Mouse (Mus musculus): ENCODE data around the gene Coro1b. TPM values are rescaled to one million over a fixed set of nuclear protein-coding genes. Genes with fewer than 3 reads are reported as not detected.
A peak's percentile ranks its signal among the peaks of the same experiment; 100 is the strongest.

Gene Coro1b
- polyA plus RNA-seq, 1 experiment = 240 TPM

DNA sequence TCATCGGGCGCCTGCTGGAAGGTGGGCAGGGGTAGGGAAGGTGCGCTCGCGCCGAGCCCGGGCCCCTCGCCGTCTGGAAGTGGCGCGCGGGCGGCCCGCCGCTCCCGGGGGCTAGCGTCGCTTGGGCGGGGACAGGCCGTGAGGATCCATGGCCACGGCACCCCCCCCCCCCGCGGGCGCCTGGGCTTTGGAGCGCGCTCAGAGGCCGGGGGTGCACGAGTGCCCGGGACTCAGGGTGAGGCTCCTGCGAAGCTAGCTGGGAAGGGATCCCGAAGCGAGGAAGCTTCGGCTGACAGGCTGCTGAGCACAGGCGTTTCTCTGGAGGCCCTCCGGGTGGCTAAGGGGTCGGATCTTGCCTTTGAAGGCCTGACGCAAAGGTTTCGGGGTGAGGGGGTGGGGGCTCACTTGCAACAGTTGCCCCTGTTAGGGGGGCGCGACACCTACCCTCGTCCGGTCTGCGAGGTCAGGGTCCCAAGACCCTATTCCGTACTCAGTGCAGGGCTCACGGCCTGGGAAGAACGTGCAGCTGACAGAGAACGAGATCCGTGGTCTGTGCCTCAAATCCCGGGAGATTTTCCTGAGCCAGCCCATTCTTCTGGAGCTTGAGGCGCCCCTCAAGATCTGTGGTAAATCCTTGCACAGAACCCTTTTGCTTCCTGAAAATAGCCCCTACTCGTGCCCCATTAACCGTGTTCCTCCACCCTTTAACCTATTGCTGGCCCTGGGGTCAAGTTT is 44.0 kb downstream of the Coro1b start:
- Histone ChIP-seq H3K4me3 (replicated peaks; ENCODE audit: insufficient read depth, low read depth, low read length) (peak overlapping the region; percentile 95), H3K27me3 (ENCODE audit: control insufficient read depth, insufficient read depth, low read length) (no peaks in the 10 kb centered on the region), H3K4me1 (ENCODE audit: control insufficient read depth, insufficient read depth, low read length) (peaks cover 38% of the 10 kb centered on the region), H3K27ac (ENCODE audit: insufficient read depth, low read length) (peak overlapping the region; percentile 49)
- DNase-seq = no peak
- under 1% methylated on average over 52 of the region's 52 CpGs for WGBS
- TF ChIP-seq CTCF (IDR thresholded peaks at IDR 0.05; ENCODE audit: borderline replicate concordance, insufficient read depth, low read depth, low read length) = no peak
- TF ChIP-seq POLR2A (IDR thresholded peaks at IDR 0.05; ENCODE audit: borderline replicate concordance, insufficient read depth, low read length) = no peak

GRCm38 (mm10) chr19:4193129-4193528 is 44.7 kb downstream of the Coro1b start:
- peak overlapping the region; percentile 95 for H3K4me3 ChIP-seq (replicated peaks; ENCODE audit: insufficient read depth, low read depth, low read length)
- H3K4me1 ChIP-seq (ENCODE audit: control insufficient read depth, insufficient read depth, low read length) = peaks cover 40% of the 10 kb centered on the region
- peak overlapping the region; percentile 49; the same call in 1 of the 2 replicates for H3K27ac ChIP-seq (ENCODE audit: insufficient read depth, low read length)
- no peak for DNase-seq
- no peak for TF ChIP-seq POLR2A (IDR thresholded peaks at IDR 0.05; ENCODE audit: borderline replicate concordance, insufficient read depth, low read length)
- no peak for TF ChIP-seq CTCF (IDR thresholded peaks at IDR 0.05; ENCODE audit: borderline replicate concordance, insufficient read depth, low read depth, low read length)
- H3K27me3 ChIP-seq (ENCODE audit: control insufficient read depth, insufficient read depth, low read length) = no peaks in the 10 kb centered on the region
- 8% methylated on average over 6 of the region's 6 CpGs for WGBS

DNA sequence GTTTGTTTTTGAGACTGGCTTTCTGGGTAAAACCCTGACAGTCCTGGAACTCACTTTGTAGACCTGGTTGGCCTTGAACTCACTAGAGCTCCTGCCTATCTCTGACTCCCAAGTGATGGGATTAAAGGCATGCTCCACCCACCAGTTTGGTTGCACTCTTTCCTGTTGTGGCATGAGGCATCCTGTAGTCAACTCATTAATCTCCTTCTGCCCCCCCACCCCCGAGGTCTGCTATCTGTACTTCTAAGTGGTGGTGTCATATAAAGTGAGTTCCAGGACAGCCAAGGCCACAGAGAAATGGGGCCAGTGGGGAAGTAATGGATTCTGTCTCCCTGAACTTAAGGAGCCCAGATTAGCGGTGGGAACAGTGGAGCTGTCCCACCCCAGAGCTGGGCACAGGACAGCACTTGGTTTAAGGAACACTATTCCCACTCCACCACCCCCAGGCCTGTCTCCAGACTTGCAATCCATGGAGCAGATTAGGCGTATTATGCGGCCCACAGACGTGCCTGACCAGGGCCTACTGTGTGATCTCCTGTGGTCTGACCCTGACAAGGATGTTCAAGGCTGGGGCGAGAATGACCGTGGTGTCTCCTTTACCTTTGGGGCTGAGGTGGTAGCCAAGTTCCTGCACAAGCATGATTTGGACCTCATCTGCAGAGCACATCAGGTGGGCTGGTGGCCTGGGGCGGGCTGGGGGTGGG is 45.8 kb downstream of the Coro1b start:
- TF ChIP-seq POLR2A (IDR thresholded peaks at IDR 0.05; ENCODE audit: borderline replicate concordance, insufficient read depth, low read length) (no peak), CTCF (IDR thresholded peaks at IDR 0.05; ENCODE audit: borderline replicate concordance, insufficient read depth, low read depth, low read length) (no peak)
- Histone ChIP-seq H3K27ac (ENCODE audit: insufficient read depth, low read length) (peak overlapping the region; percentile 13; the same call in 1 of the 2 replicates), H3K27me3 (ENCODE audit: control insufficient read depth, insufficient read depth, low read length) (no peaks in the 10 kb centered on the region), H3K4me1 (ENCODE audit: control insufficient read depth, insufficient read depth, low read length) (peaks cover 40% of the 10 kb centered on the region), H3K4me3 (replicated peaks; ENCODE audit: insufficient read depth, low read depth, low read length) (no peak overlapping the region)
- WGBS = 34% methylated on average over 8 of the region's 8 CpGs
- DNase-seq = no peak

DNA sequence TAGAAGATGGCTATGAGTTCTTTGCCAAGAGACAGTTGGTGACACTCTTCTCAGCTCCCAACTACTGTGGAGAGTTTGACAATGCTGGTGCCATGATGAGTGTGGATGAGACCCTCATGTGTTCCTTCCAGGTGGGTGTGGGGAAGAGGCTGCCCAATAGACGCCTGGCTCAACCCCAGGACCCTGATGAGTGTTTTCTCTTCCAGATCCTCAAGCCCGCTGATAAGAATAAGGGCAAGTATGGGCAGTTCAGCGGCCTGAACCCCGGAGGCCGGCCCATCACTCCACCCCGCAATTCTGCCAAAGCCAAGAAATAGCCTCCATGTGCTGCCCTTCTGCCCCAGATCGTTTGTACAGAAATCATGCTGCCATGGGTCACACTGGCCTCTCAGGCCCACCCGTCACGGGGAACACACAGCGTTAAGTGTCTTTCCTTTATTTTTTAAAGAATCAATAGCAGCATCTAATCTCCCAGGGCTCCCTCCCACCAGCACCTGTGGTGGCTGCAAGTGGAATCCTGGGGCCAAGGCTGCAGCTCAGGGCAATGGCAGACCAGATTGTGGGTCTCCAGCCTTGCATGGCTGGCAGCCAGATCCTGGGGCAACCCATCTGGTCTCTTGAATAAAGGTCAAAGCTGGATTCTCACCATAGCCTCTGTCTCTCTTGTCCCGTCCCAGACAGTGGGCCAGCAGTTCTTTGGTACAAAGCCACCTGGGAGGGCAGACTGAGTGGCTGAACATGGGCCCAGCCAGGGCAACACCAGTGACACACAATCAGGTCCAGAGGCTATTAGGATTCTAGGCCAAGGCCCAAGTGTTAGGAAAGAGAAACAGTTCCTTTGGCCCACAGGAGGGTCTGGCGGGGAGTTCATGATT is 46.6 kb downstream of the Coro1b start:
- TF ChIP-seq CTCF (IDR thresholded peaks at IDR 0.05; ENCODE audit: borderline replicate concordance, insufficient read depth, low read depth, low read length) (no peak), POLR2A (IDR thresholded peaks at IDR 0.05; ENCODE audit: borderline replicate concordance, insufficient read depth, low read length) (no peak)
- Histone ChIP-seq H3K4me1 (ENCODE audit: control insufficient read depth, insufficient read depth, low read length) (peaks cover 40% of the 10 kb centered on the region), H3K27me3 (ENCODE audit: control insufficient read depth, insufficient read depth, low read length) (no peaks in the 10 kb centered on the region), H3K4me3 (replicated peaks; ENCODE audit: insufficient read depth, low read depth, low read length) (no peak overlapping the region), H3K27ac (ENCODE audit: insufficient read depth, low read length) (peak overlapping the region; percentile 77)
- DNase-seq = peak; percentile 89 to 91
- WGBS = 9% methylated on average over 12 of the region's 12 CpGs

DNA sequence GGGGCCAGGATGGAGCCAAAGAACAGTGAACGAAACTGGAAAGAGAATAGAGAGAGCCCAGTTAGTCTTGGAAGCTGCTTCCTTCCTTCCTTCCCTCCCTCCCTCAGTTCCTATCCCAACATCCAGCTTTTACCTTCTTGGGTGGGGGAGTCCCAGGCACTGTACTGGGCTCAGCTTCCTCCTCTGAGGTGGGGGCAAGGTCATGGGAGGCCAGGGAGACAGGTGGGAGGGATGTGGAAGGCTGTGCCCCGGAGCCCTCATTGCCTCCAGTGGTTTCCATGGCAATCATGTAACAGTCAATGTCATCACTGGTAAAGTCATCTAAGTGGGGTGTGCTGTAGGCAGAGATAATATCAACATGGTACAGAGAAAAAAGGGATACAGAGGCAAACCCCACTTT is 47.6 kb downstream of the Coro1b start:
- no peak for TF ChIP-seq CTCF (IDR thresholded peaks at IDR 0.05; ENCODE audit: borderline replicate concordance, insufficient read depth, low read depth, low read length)
- TF ChIP-seq POLR2A (IDR thresholded peaks at IDR 0.05; ENCODE audit: borderline replicate concordance, insufficient read depth, low read length) = no peak
- H3K27me3 ChIP-seq (ENCODE audit: control insufficient read depth, insufficient read depth, low read length) = no peaks in the 10 kb centered on the region
- H3K4me1 ChIP-seq (ENCODE audit: control insufficient read depth, insufficient read depth, low read length) = peaks cover 47% of the 10 kb centered on the region
- 22% methylated on average over 2 of the region's 2 CpGs for WGBS
- DNase-seq = no peak
- H3K27ac ChIP-seq (ENCODE audit: insufficient read depth, low read length) = peak overlapping the region; percentile 44
- no peak overlapping the region for H3K4me3 ChIP-seq (replicated peaks; ENCODE audit: insufficient read depth, low read depth, low read length)

DNA sequence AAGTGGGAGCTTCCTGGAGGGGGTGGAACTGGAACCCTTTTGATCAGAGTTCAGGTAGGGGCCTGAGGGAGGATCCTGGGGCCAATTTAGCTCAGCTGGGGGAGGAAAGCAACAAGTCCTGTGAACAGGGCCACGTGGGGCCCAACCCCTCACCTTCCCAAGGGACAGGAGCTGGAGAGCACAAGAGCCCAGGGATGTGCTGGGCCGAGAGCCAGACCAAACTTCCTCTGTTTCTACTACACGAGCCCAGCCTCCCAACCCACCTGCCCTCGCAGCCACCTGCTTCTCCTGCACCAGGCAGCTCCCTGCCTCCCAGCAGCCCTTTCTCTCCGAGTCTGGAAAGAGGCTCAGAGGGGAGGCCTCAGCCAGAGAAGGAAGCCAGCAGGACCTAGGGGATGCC is 48.1 kb downstream of the Coro1b start:
- no peak for DNase-seq
- no peak for TF ChIP-seq CTCF (IDR thresholded peaks at IDR 0.05; ENCODE audit: borderline replicate concordance, insufficient read depth, low read depth, low read length)
- TF ChIP-seq POLR2A (IDR thresholded peaks at IDR 0.05; ENCODE audit: borderline replicate concordance, insufficient read depth, low read length) = no peak
- 18% methylated on average over 5 of the region's 5 CpGs for WGBS
- no peak overlapping the region for H3K4me3 ChIP-seq (replicated peaks; ENCODE audit: insufficient read depth, low read depth, low read length)
- peaks cover 47% of the 10 kb centered on the region for H3K4me1 ChIP-seq (ENCODE audit: control insufficient read depth, insufficient read depth, low read length)
- H3K27me3 ChIP-seq (ENCODE audit: control insufficient read depth, insufficient read depth, low read length) = no peaks in the 10 kb centered on the region
- H3K27ac ChIP-seq (ENCODE audit: insufficient read depth, low read length) = peak overlapping the region; percentile 35; the same call in 1 of the 2 replicates

GRCm38 (mm10) chr19:4197180-4197579 is 48.8 kb downstream of the Coro1b start:
- Histone ChIP-seq H3K27me3 (ENCODE audit: control insufficient read depth, insufficient read depth, low read length) (no peaks in the 10 kb centered on the region), H3K4me3 (replicated peaks; ENCODE audit: insufficient read depth, low read depth, low read length) (no peak overlapping the region), H3K27ac (ENCODE audit: insufficient read depth, low read length) (0 out of 2 replicates have a peak overlapping the region, but pooled peaks have one; percentile 35), H3K4me1 (ENCODE audit: control insufficient read depth, insufficient read depth, low read length) (peaks cover 47% of the 10 kb centered on the region)
- TF ChIP-seq POLR2A (IDR thresholded peaks at IDR 0.05; ENCODE audit: borderline replicate concordance, insufficient read depth, low read length) (no peak), CTCF (IDR thresholded peaks at IDR 0.05; ENCODE audit: borderline replicate concordance, insufficient read depth, low read depth, low read length) (no peak)
- DNase-seq = no peak
- WGBS = 65% methylated on average over 3 of the region's 3 CpGs

Measured in cerebellum, adult 2 months (tissue).